Mouse (Mus musculus): ENCODE measurements around the gene Cebpg. TPM values are rescaled to one million over a fixed set of nuclear protein-coding genes. Genes with fewer than 3 reads are reported as not detected.
A peak's percentile ranks its signal among the peaks of the same experiment; 100 is the strongest.

Gene Cebpg
- polyA plus RNA-seq (2014; fragmentation: Nextera tagmentation; extraction: Ambion mirVana), result 36.2 and 37.7 TPM in 2 replicates

- Histone ChIP-seq H3K4me3 (ENCODE audit: low read depth, low read length) (peak within 1 kb of the TSS; percentile 70), H3K27me3 (ENCODE audit: control insufficient read depth, insufficient read depth, low read length) (no peaks in the 10 kb centered on the region; the same call in 1 of the 2 replicates), H3K36me3 (ENCODE audit: control insufficient read depth, insufficient read depth, low read length) (no peaks in the 10 kb centered on the region), H3K4me2 (peak within 1 kb of the TSS; percentile 89), H3K9ac (ENCODE audit: low read length) (peak within 1 kb of the TSS; percentile 93), H3K9me3 (ENCODE audit: control insufficient read depth, low read length) (no peaks in the 10 kb centered on the region), H3K4me1 (ENCODE audit: control insufficient read depth, insufficient read depth, low read length) (peaks cover 12% of the 10 kb centered on the region), H3K27ac (ENCODE audit: low read depth, low read length) (peak within 1 kb of the TSS; percentile 33)
- ATAC-seq (ENCODE audit: low FRiP score) (peak; percentile 98), DNase-seq (ENCODE audit: low spot score, missing footprints) (peak; percentile 100)
- under 1% methylated on average over 44 of the region's 53 CpGs for WGBS
Observed at GRCm38 (mm10) chr7:35056436-35056864, at the start of gene Cebpg. Gene Cebpg (minus strand): TSS chr7:35056573.

- 94% methylated on average over 4 of the region's 4 CpGs for WGBS
- no peaks in the 10 kb centered on the region for H3K9me3 ChIP-seq (ENCODE audit: control insufficient read depth, low read length)
- no peaks in the 10 kb centered on the region for H3K36me3 ChIP-seq (ENCODE audit: control insufficient read depth, insufficient read depth, low read length)
- no peaks in the 10 kb centered on the region for H3K27me3 ChIP-seq (ENCODE audit: control insufficient read depth, insufficient read depth, low read length)
- no peak overlapping the region for H3K27ac ChIP-seq (ENCODE audit: low read depth, low read length)
- no peak overlapping the region for H3K9ac ChIP-seq (ENCODE audit: low read length)
- no peak overlapping the region for H3K4me2 ChIP-seq
- no peak overlapping the region for H3K4me3 ChIP-seq (ENCODE audit: low read depth, low read length)
- H3K4me1 ChIP-seq (ENCODE audit: control insufficient read depth, insufficient read depth, low read length), result no peaks in the 10 kb centered on the region
- ATAC-seq (ENCODE audit: low FRiP score), result no peak
- DNase-seq (ENCODE audit: low spot score, missing footprints), result no peak
Observed at GRCm38 (mm10) chr7:35099528-35099927, 43.2 kb upstream of the Cebpg start.

- H3K4me3 ChIP-seq (ENCODE audit: low read depth, low read length), result no peak overlapping the region
- H3K9ac ChIP-seq (ENCODE audit: low read length), result no peak overlapping the region
- ATAC-seq (ENCODE audit: low FRiP score), result no peak
- H3K4me2 ChIP-seq, result no peak overlapping the region
- H3K27me3 ChIP-seq (ENCODE audit: control insufficient read depth, insufficient read depth, low read length), result no peaks in the 10 kb centered on the region
- no peaks in the 10 kb centered on the region for H3K36me3 ChIP-seq (ENCODE audit: control insufficient read depth, insufficient read depth, low read length)
- WGBS, result 76% methylated on average over 4 of the region's 4 CpGs
- no peaks in the 10 kb centered on the region for H3K9me3 ChIP-seq (ENCODE audit: control insufficient read depth, low read length)
- H3K4me1 ChIP-seq (ENCODE audit: control insufficient read depth, insufficient read depth, low read length), result no peaks in the 10 kb centered on the region
- DNase-seq (ENCODE audit: low spot score, missing footprints), result no peak
- H3K27ac ChIP-seq (ENCODE audit: low read depth, low read length), result no peak overlapping the region
Observed at GRCm38 (mm10) chr7:35098777-35099176, 42.4 kb upstream of the Cebpg start.

DNA sequence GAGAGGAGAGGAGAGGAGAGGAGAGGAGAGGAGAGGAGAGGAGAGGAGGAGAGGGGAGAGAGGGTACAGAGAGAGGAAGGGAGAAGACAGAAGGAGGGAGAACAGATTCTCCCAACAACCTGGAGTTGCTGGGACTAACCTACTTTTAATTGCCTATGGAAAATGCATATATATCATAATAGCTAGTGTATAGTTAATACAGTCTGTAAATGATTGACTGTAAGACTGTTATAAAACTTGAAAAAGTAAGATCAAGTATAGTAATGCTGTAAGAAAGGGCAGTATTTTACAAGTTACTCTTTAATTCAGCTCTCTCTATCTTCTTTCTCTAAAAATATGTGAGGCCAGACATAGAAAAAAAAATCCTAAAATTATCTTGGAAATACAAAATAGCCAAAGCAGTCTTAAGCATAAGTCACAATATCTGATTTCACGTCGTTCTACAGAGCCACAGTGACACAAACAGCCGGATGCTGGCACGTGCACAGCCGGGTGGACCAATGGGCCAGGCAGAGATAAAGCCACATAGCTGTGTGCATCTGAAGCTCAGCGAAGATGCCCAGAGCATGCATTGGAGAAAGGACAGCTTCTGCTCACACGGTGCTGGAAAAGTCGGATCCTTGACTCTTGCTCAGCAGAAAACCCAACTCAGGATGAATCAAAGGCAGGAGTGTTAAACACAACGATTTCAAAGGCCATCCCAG, 38.8 kb upstream of the Cebpg start:
- DNase-seq (ENCODE audit: low spot score, missing footprints) (no peak), ATAC-seq (ENCODE audit: low FRiP score) (no peak)
- no peaks in the 10 kb centered on the region for H3K4me1 ChIP-seq (ENCODE audit: control insufficient read depth, insufficient read depth, low read length)
- H3K9me3 ChIP-seq (ENCODE audit: control insufficient read depth, low read length), result no peaks in the 10 kb centered on the region
- H3K9ac ChIP-seq (ENCODE audit: low read length), result no peak overlapping the region
- H3K4me2 ChIP-seq, result no peak overlapping the region
- no peaks in the 10 kb centered on the region for H3K27me3 ChIP-seq (ENCODE audit: control insufficient read depth, insufficient read depth, low read length)
- no peak overlapping the region for H3K27ac ChIP-seq (ENCODE audit: low read depth, low read length)
- no peaks in the 10 kb centered on the region for H3K36me3 ChIP-seq (ENCODE audit: control insufficient read depth, insufficient read depth, low read length)
- WGBS, result 77% methylated on average over 9 of the region's 9 CpGs
- H3K4me3 ChIP-seq (ENCODE audit: low read depth, low read length), result no peak overlapping the region

DNA sequence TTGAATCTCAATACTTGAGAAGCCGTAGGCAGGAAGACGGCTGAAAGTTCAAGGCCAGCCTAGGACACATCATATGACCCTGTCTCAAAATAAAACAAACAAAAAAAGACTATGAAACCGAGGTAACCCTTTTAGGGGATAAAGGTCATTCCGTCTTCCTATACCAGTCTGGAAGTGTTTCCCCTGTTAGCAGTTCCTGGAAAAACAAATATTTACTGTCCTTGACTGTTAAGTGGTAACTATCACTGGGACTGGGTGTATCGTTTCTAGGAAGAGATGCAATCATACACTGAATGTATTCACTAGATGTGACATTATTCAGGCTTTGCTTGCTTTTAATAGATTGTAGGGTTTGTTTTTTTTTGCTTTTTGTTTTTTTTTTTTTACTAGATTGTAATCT, 34.2 kb upstream of the Cebpg start:
- Histone ChIP-seq H3K27me3 (ENCODE audit: control insufficient read depth, insufficient read depth, low read length) (no peaks in the 10 kb centered on the region), H3K9me3 (ENCODE audit: control insufficient read depth, low read length) (no peaks in the 10 kb centered on the region), H3K27ac (ENCODE audit: low read depth, low read length) (no peak overlapping the region), H3K9ac (ENCODE audit: low read length) (no peak overlapping the region), H3K36me3 (ENCODE audit: control insufficient read depth, insufficient read depth, low read length) (no peaks in the 10 kb centered on the region), H3K4me1 (ENCODE audit: control insufficient read depth, insufficient read depth, low read length) (peaks cover 4% of the 10 kb centered on the region), H3K4me3 (ENCODE audit: low read depth, low read length) (no peak overlapping the region), H3K4me2 (no peak overlapping the region)
- DNase-seq (ENCODE audit: low spot score, missing footprints) (no peak), ATAC-seq (ENCODE audit: low FRiP score) (no peak)
- WGBS, result 76% methylated on average over 5 of the region's 5 CpGs

- Histone ChIP-seq H3K4me1 (ENCODE audit: control insufficient read depth, insufficient read depth, low read length) (peaks cover 4% of the 10 kb centered on the region), H3K27ac (ENCODE audit: low read depth, low read length) (no peak overlapping the region), H3K4me3 (ENCODE audit: low read depth, low read length) (peak overlapping the region; percentile 16), H3K4me2 (peak overlapping the region; percentile 29), H3K9ac (ENCODE audit: low read length) (no peak overlapping the region), H3K27me3 (ENCODE audit: control insufficient read depth, insufficient read depth, low read length) (no peaks in the 10 kb centered on the region), H3K9me3 (ENCODE audit: control insufficient read depth, low read length) (no peaks in the 10 kb centered on the region), H3K36me3 (ENCODE audit: control insufficient read depth, insufficient read depth, low read length) (no peaks in the 10 kb centered on the region)
- DNase-seq (ENCODE audit: low spot score, missing footprints), result peak; percentile 90
- 2% methylated on average over 21 of the region's 21 CpGs for WGBS
- ATAC-seq (ENCODE audit: low FRiP score), result peak; percentile 77; the same call in 1 of the 2 replicates
Observed at GRCm38 (mm10) chr7:35086271-35086861, 30.0 kb upstream of the Cebpg start.

GRCm38 (mm10) chr7:35084565-35085360, 28.4 kb upstream of the Cebpg start:
- Histone ChIP-seq H3K4me3 (ENCODE audit: low read depth, low read length) (no peak overlapping the region), H3K27me3 (ENCODE audit: control insufficient read depth, insufficient read depth, low read length) (no peaks in the 10 kb centered on the region), H3K4me2 (no peak overlapping the region), H3K27ac (ENCODE audit: low read depth, low read length) (no peak overlapping the region), H3K4me1 (ENCODE audit: control insufficient read depth, insufficient read depth, low read length) (peaks cover 4% of the 10 kb centered on the region), H3K36me3 (ENCODE audit: control insufficient read depth, insufficient read depth, low read length) (no peaks in the 10 kb centered on the region), H3K9me3 (ENCODE audit: control insufficient read depth, low read length) (no peaks in the 10 kb centered on the region), H3K9ac (ENCODE audit: low read length) (no peak overlapping the region)
- ATAC-seq (ENCODE audit: low FRiP score) (no peak), DNase-seq (ENCODE audit: low spot score, missing footprints) (no peak)
- 81% methylated on average over 12 of the region's 12 CpGs for WGBS

GRCm38 (mm10) chr7:35081406-35082104, 25.2 kb upstream of the Cebpg start:
- H3K9me3 ChIP-seq (ENCODE audit: control insufficient read depth, low read length), result no peaks in the 10 kb centered on the region
- H3K4me2 ChIP-seq, result no peak overlapping the region
- no peaks in the 10 kb centered on the region for H3K27me3 ChIP-seq (ENCODE audit: control insufficient read depth, insufficient read depth, low read length)
- H3K4me1 ChIP-seq (ENCODE audit: control insufficient read depth, insufficient read depth, low read length), result peaks cover 4% of the 10 kb centered on the region; the same call in 1 of the 2 replicates
- DNase-seq (ENCODE audit: low spot score, missing footprints), result no peak
- WGBS, result 64% methylated on average over 9 of the region's 9 CpGs
- no peak overlapping the region for H3K27ac ChIP-seq (ENCODE audit: low read depth, low read length)
- no peak overlapping the region for H3K4me3 ChIP-seq (ENCODE audit: low read depth, low read length)
- ATAC-seq (ENCODE audit: low FRiP score), result no peak
- H3K9ac ChIP-seq (ENCODE audit: low read length), result no peak overlapping the region
- H3K36me3 ChIP-seq (ENCODE audit: control insufficient read depth, insufficient read depth, low read length), result no peaks in the 10 kb centered on the region
